In the genomic region with DNA sequence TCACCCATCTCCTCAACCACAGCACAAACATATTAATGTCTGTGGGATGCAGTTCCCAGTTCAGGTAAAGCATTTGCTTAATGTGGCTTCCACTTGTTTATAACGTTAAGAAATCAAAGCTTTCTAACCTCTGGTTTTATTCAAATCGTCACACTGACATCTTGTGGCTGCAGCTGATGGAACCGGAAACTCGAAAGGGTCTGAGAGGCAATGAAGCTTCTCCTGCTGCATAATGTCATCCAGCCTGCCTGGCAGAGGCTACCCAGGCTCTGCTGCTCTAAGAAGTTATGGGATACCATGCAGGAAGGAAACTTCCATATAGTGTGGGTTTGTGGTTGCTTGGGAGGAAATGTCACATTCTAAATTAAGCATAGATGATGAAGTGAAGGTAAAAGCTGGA, we compare ENCODE assay signal across 9 mouse cellular contexts.
DNase-seq lines count a peak whose midpoint lies in the region; ATAC-seq and TF ChIP-seq lines count a peak whose summit lies in the region.
"Had no signal": no experiment of that assay in that cellular context is flagged by ENCODE, and none has a peak within 500 bp of the region (broad histone marks: within the 10 kb centered on the region; RNA-seq: fewer than 3 reads in every experiment).

No protein-coding gene starts in this region.

- ATAC-seq in hematopoietic stem cell, adult 5-6 weeks (replicated peaks in 1 of 2; ENCODE audit: insufficient read depth in 1 of 2, low FRiP score in 2 of 2, low TSS enrichment in 1 of 2, low read depth in 1 of 2, poor library complexity in 2 of 2, severe bottlenecking in 2 of 2) = peak; percentile 81 to 84

- H3K4me1 ChIP-seq in MEL (ENCODE audit: control insufficient read depth in 1 of 2, insufficient read depth in 2 of 2, low read length in 2 of 2) = peaks cover 0 to 2% of the 10 kb centered on the region in 2 experiments; a peak in 1 of 4 replicates
- no peaks in the 10 kb centered on the region for H3K4me1 ChIP-seq in limb, embryonic 10.5 days

- no peaks in the 10 kb centered on the region for H3K27me3 ChIP-seq in MEL (ENCODE audit: control insufficient read depth in 1 of 2, insufficient read depth in 2 of 2, low read length in 2 of 2)
- H3K27me3 ChIP-seq in limb, embryonic 10.5 days (ENCODE audit: low read depth, poor library complexity, severe bottlenecking) = no peaks in the 10 kb centered on the region
- no peaks in the 10 kb centered on the region for H3K27me3 ChIP-seq in splenic B cell, adult 2 months (ENCODE audit: control insufficient read depth, insufficient read depth, low read length, poor library complexity, severe bottlenecking)

- WGBS in limb, embryonic 10.5 days = 20% methylated on average over 4 of the region's 4 CpGs

- no peak for TF ChIP-seq POLR2A in MEL (IDR thresholded peaks at IDR 0.05; ENCODE audit: control insufficient read depth in 1 of 2, insufficient read depth in 1 of 2, low read depth in 1 of 2, low read length in 2 of 2, poor library complexity in 1 of 2)

- peak; percentile 19 for DNase-seq in cerebellum, postnatal 10 days
- DNase-seq in cerebellum, adult 11 months = no peak
- no peak for DNase-seq in MEL (ENCODE audit: low read depth, low spot score)
- DNase-seq in limb, embryonic 10.5 days (ENCODE audit: low spot score) = peak; percentile 38
- peak; percentile 4 for DNase-seq in splenic B cell, adult 2 months (ENCODE audit: low read depth, low spot score)
- DNase-seq in heart, adult 18-20 months = no peak
- DNase-seq in thymus, postnatal 36 days = no peak

- no peak for TF ChIP-seq EP300 in MEL (IDR thresholded peaks at IDR 0.05; ENCODE audit: low read depth in 1 of 2, low read length in 2 of 2)

- peaks cover 0 to 4% of the 10 kb centered on the region in 2 experiments; a peak in 2 of 4 replicates for H3K36me3 ChIP-seq in MEL (ENCODE audit: control insufficient read depth in 1 of 2, insufficient read depth in 2 of 2, low read length in 2 of 2)
- H3K36me3 ChIP-seq in limb, embryonic 10.5 days = no peaks in the 10 kb centered on the region
- no peaks in the 10 kb centered on the region for H3K36me3 ChIP-seq in splenic B cell, adult 2 months (ENCODE audit: control insufficient read depth, insufficient read depth, low read length, poor library complexity, severe bottlenecking)

- H3K4me3 ChIP-seq in MEL (ENCODE audit: control insufficient read depth in 1 of 2, insufficient read depth in 1 of 2, low read depth in 2 of 2, low read length in 2 of 2) = no peak overlapping the region
- H3K4me3 ChIP-seq in limb, embryonic 10.5 days = no peak overlapping the region

- H3K9ac ChIP-seq in MEL (ENCODE audit: control insufficient read depth, low read depth, low read length, poor library complexity, severe bottlenecking) = no peak overlapping the region
- H3K9ac ChIP-seq: liver, embryonic 14.5 days had no signal

- H3K27ac ChIP-seq in MEL (ENCODE audit: control insufficient read depth, low read depth, low read length) = no peak overlapping the region
- no peak overlapping the region for H3K27ac ChIP-seq in limb, embryonic 10.5 days
- H3K27ac ChIP-seq: liver, embryonic 14.5 days had no signal

- peak; percentile 51 for TF ChIP-seq RAD21 in MEL (IDR thresholded peaks at IDR 0.05; ENCODE audit: low read depth, low read length)

- H3K9me3 ChIP-seq in MEL (replicated peaks; ENCODE audit: insufficient read depth, low read length) = no peaks in the 10 kb centered on the region
- no peaks in the 10 kb centered on the region for H3K9me3 ChIP-seq in limb, embryonic 10.5 days (replicated peaks)

- TF ChIP-seq CTCF in MEL (IDR thresholded peaks at IDR 0.05 in 2 of 3, conservative IDR thresholded peaks at IDR 0.05 in 1 of 3; ENCODE audit: control insufficient read depth in 1 of 3, insufficient read depth in 1 of 3, low read depth in 2 of 3, low read length in 3 of 3, poor library complexity in 1 of 3, severe bottlenecking in 1 of 3) = peak in 1 of 3 experiments; percentile 37; a peak in 2 of 6 replicates

- H3K79me2 ChIP-seq in MEL (ENCODE audit: control insufficient read depth, insufficient read depth, low read length, poor library complexity) = no peaks in the 10 kb centered on the region

TF ChIP-seq in MEL, 35 proteins besides CTCF, POLR2A, EP300 and RAD21:
- no peak for TF ChIP-seq CHD1 (IDR thresholded peaks at IDR 0.05; ENCODE audit: low read depth, low read length)
- peak; percentile 22; the same call in 1 of the 2 replicates for TF ChIP-seq ZC3H11A (IDR thresholded peaks at IDR 0.05; ENCODE audit: low read depth, low read length)
- no peak for TF ChIP-seq TAL1 (IDR thresholded peaks at IDR 0.05; ENCODE audit: low read length)
- peak; percentile 46 for TF ChIP-seq SMC3 (IDR thresholded peaks at IDR 0.05; ENCODE audit: low read depth, low read length)

Comparison
In these comparisons a context has a peak if more than half of its experiments do, and no peak if none do; other contexts are left out.
1. DNase-seq: peak in cerebellum, postnatal 10 days (2 of 2), limb, embryonic 10.5 days (single experiment) and splenic B cell, adult 2 months (single experiment); none in cerebellum, adult 11 months (single experiment), MEL (single experiment), heart, adult 18-20 months (0 of 2) and thymus, postnatal 36 days (0 of 2).